Mouse (Mus musculus): ENCODE measurements at regions not wholly inside any gene's neighbourhood (a gene's known extent, or its start where the extent isn't known, plus 50 kb on each side); places are given as distances from the start of the nearest gene placed in this dataset.

DNA sequence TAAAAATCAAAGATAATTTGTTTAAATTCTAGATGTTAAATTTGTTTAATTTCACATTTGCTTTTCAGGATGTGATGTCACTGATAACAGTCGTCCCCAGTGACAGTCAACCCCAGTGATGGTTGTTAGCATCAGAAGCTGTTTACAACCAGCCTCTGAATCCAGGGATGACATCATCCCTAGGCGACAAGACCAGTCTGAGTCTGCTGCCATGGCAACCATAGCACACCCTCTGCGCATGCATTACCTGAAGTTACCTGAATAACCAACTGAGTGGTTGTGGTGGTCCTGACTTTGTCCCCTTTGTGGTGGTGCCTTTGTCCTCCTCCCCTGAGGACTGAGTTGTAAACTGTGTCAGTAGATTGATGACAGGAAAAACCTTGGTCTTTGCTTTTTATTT is 92.0 kb upstream of the Zfp644 start:
- Histone ChIP-seq H3K27ac (no peak overlapping the region), H3K27me3 (replicated peaks) (no peaks in the 10 kb centered on the region), H3K4me2 (no peak overlapping the region), H3K4me1 (0 out of 2 replicates have a peak, but pooled peaks cover 3% of the 10 kb centered on the region), H3K9ac (no peak overlapping the region), H3K4me3 (replicated peaks) (no peak overlapping the region), H3K36me3 (no peaks in the 10 kb centered on the region), H3K9me3 (no peaks in the 10 kb centered on the region)
- no peak for ATAC-seq (ENCODE audit: insufficient read depth, low FRiP score, low read depth)
- WGBS, result 28% methylated on average over 3 of the region's 3 CpGs

DNA sequence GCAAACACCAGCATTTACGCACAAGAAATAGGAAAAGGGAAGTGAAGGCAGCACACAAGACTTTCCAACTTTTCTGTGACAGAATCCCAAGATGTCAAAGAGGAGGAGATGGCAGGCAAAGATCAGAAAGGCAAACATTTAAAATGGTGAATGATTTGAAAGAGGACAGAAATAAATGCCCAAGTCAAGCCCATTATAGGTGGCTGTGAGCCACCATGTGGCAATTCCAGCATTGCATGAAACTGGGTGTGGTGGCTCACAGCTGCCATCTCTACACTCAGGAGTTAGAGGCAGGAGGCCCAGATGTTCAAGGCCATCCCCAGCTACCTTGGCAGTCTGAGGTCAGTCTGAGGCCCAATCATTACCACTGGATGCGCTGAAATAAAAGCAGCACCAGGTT is 88.0 kb upstream of the Zfp644 start:
- no peaks in the 10 kb centered on the region for H3K9me3 ChIP-seq
- WGBS, result 76% methylated on average over 2 of the region's 2 CpGs
- H3K36me3 ChIP-seq, result no peaks in the 10 kb centered on the region
- no peak overlapping the region for H3K9ac ChIP-seq
- H3K27ac ChIP-seq, result no peak overlapping the region
- H3K4me3 ChIP-seq (replicated peaks), result no peak overlapping the region
- H3K27me3 ChIP-seq (replicated peaks), result no peaks in the 10 kb centered on the region
- ATAC-seq (ENCODE audit: insufficient read depth, low FRiP score, low read depth), result no peak
- H3K4me1 ChIP-seq, result peaks cover 7% of the 10 kb centered on the region; the same call in 1 of the 2 replicates
- H3K4me2 ChIP-seq, result no peak overlapping the region

- H3K4me3 ChIP-seq (replicated peaks), result no peak overlapping the region
- H3K9me3 ChIP-seq, result no peaks in the 10 kb centered on the region
- H3K9ac ChIP-seq, result no peak overlapping the region
- no peak for ATAC-seq (ENCODE audit: insufficient read depth, low FRiP score, low read depth)
- H3K36me3 ChIP-seq, result no peaks in the 10 kb centered on the region
- no peak overlapping the region for H3K27ac ChIP-seq
- H3K4me2 ChIP-seq, result peak overlapping the region; percentile 45
- no peaks in the 10 kb centered on the region for H3K27me3 ChIP-seq (replicated peaks)
- 15% methylated on average over 11 of the region's 11 CpGs for WGBS
- peaks cover 7% of the 10 kb centered on the region; the same call in 1 of the 2 replicates for H3K4me1 ChIP-seq
These were observed 87.0 kb upstream of the Zfp644 start for GRCm38 (mm10) chr5:106783864-106784609.

- ATAC-seq (ENCODE audit: insufficient read depth, low FRiP score, low read depth), result no peak
- WGBS, result 89% methylated on average over 10 of the region's 10 CpGs
These were observed 83.7 kb upstream of the Zfp644 start for GRCm38 (mm10) chr5:106780749-106781148.

DNA sequence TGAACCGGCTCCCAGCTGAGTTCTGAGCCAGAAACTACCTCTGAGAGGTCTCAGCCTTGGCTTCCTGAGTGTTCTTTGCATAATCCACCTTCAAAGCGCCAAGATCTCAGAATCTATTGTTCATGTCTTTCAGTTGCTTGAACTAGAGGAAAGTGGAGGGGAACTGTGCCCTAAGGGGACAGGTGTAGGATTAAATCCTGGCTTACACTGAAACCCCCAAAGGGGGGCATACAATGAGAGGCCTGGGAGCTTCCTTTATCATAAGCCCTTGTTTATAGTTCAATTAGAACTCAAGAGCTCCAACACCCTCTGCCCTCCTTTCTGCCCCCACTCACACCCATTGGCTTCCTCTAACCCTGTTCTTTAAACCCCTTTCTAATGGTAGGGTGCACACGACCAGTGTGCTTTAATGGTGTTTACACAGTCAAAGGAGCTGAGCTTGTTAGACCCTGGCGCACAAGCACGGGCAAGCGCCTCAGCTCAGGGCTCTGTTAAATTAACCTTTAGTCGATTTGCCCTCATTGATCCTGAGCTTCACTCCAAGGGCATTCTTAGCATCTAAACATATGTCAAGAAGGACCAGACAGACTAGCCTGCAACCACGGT is 81.2 kb upstream of the Zfp644 start:
- no peaks in the 10 kb centered on the region for H3K36me3 ChIP-seq
- H3K27ac ChIP-seq, result no peak overlapping the region
- no peak overlapping the region for H3K9ac ChIP-seq
- WGBS, result 31% methylated on average over 8 of the region's 8 CpGs
- no peaks in the 10 kb centered on the region for H3K4me1 ChIP-seq
- no peak overlapping the region for H3K4me3 ChIP-seq (replicated peaks)
- ATAC-seq (ENCODE audit: insufficient read depth, low FRiP score, low read depth), result no peak
- H3K27me3 ChIP-seq (replicated peaks), result no peaks in the 10 kb centered on the region
- no peaks in the 10 kb centered on the region for H3K9me3 ChIP-seq
- H3K4me2 ChIP-seq, result no peak overlapping the region

More at GRCm38 (mm10) chr5:106780749-106781148, 83.7 kb upstream of the Zfp644 start:
- Histone ChIP-seq H3K27ac (no peak overlapping the region), H3K4me3 (replicated peaks) (no peak overlapping the region), H3K36me3 (no peaks in the 10 kb centered on the region), H3K4me1 (peaks cover 7% of the 10 kb centered on the region; the same call in 1 of the 2 replicates), H3K27me3 (replicated peaks) (no peaks in the 10 kb centered on the region), H3K9me3 (no peaks in the 10 kb centered on the region), H3K9ac (no peak overlapping the region), H3K4me2 (no peak overlapping the region)

DNA sequence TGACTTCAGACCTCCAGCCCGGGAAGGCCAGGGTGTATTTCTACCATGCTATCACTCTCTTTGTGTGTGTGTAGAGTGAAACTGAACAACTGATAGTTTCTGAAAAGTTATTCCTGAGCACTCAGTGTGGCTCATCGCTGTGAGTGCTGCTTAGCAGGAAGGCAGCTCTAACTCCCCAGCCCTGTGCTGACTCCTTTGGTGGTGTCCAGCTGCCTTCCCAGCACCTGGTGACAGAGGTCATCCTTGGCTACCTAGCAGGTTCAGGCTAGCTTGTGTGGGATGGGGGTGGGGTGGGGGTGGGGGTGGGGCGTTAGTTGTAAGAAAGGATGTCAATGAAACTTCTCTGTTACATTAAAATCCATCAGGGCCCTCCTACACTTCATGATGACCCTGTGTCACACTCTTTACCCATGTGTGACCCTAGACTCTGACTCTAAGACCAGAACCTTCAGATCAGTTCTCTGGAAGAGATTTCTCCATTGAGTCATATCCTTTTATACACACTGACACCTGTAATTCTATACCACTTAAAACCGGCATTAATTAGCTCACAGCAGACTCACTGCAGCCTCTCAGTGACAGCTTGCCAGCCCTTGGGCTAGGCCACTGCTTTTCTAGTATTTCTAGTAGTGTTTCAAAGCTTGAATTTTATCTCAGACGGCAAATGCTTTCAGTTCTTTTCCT is 78.1 kb upstream of the Zfp644 start:
- Histone ChIP-seq H3K4me3 (replicated peaks) (no peak overlapping the region), H3K27me3 (replicated peaks) (no peaks in the 10 kb centered on the region), H3K9ac (no peak overlapping the region), H3K9me3 (no peaks in the 10 kb centered on the region), H3K36me3 (no peaks in the 10 kb centered on the region), H3K4me1 (no peaks in the 10 kb centered on the region), H3K27ac (no peak overlapping the region), H3K4me2 (no peak overlapping the region)
- ATAC-seq (ENCODE audit: insufficient read depth, low FRiP score, low read depth), result no peak
- WGBS, result 56% methylated on average over 5 of the region's 5 CpGs

- H3K4me3 ChIP-seq (replicated peaks), result no peak overlapping the region
These were observed 76.3 kb upstream of the Zfp644 start for GRCm38 (mm10) chr5:106773201-106773934.

GRCm38 (mm10) chr5:106771029-106771428 is 73.9 kb upstream of the Zfp644 start:
- Histone ChIP-seq H3K27me3 (replicated peaks) (no peaks in the 10 kb centered on the region), H3K9ac (no peak overlapping the region), H3K4me1 (no peaks in the 10 kb centered on the region), H3K4me2 (no peak overlapping the region), H3K9me3 (no peaks in the 10 kb centered on the region), H3K36me3 (no peaks in the 10 kb centered on the region), H3K27ac (no peak overlapping the region), H3K4me3 (replicated peaks) (no peak overlapping the region)
- ATAC-seq (ENCODE audit: insufficient read depth, low FRiP score, low read depth), result no peak
- WGBS, result 76% methylated on average over 1 of the region's 1 CpGs

More at GRCm38 (mm10) chr5:106773201-106773934, 76.3 kb upstream of the Zfp644 start:
- no peak overlapping the region for H3K27ac ChIP-seq
- no peaks in the 10 kb centered on the region for H3K27me3 ChIP-seq (replicated peaks)
- no peak overlapping the region for H3K4me2 ChIP-seq
- no peak overlapping the region for H3K9ac ChIP-seq
- H3K4me1 ChIP-seq, result no peaks in the 10 kb centered on the region
- no peaks in the 10 kb centered on the region for H3K36me3 ChIP-seq
- H3K9me3 ChIP-seq, result no peaks in the 10 kb centered on the region
- no peak for ATAC-seq (ENCODE audit: insufficient read depth, low FRiP score, low read depth)
- WGBS, result 59% methylated on average over 3 of the region's 3 CpGs

DNA sequence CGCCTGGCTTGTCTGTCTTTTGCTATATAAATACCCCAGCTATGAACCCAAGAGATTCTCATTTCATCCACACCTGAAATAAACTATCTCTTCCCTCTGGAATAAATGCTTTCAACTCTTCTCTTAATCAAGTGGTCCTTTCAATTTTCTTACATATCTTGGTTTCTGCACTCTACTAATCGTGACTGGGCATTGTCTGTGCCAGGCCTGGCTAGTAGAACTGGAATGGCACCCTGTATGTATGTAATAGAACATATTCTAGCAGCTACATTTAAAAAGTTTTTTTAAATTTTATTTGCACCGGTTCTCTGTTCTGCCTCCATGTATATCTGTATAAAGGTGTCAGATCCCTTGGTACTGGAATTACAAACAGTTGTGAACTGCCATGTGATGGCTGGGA is 68.2 kb upstream of the Zfp644 start:
- Histone ChIP-seq H3K4me3 (replicated peaks) (no peak overlapping the region), H3K9me3 (no peaks in the 10 kb centered on the region), H3K36me3 (no peaks in the 10 kb centered on the region), H3K9ac (no peak overlapping the region), H3K27ac (no peak overlapping the region), H3K4me2 (no peak overlapping the region), H3K27me3 (replicated peaks) (no peaks in the 10 kb centered on the region), H3K4me1 (no peaks in the 10 kb centered on the region)
- WGBS, result 74% methylated on average over 3 of the region's 3 CpGs
- no peak for ATAC-seq (ENCODE audit: insufficient read depth, low FRiP score, low read depth)

DNA sequence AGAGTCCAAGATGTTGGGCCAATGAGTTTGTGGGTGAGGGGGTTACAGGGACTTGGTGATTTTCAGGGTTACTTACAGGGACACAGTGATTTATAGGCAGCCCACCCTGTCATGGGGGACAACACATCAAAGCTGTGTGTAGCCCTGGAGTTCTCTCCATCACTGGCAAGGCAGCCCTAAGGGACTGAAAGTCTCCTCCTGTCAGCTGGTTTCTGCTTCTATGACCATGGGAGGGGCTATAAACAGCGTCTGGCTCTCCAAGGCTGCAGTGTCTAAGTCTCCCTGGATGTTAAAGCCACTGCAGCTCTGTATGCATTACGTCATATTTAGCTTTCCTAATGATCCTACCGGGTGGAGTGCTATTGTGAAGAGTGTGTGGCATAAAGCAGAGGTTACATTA is 66.2 kb upstream of the Zfp644 start:
- Histone ChIP-seq H3K4me1 (no peaks in the 10 kb centered on the region), H3K27me3 (replicated peaks) (0 out of 2 replicates have a peak, but pooled peaks cover under 1% of the 10 kb centered on the region), H3K4me2 (no peak overlapping the region), H3K9me3 (no peaks in the 10 kb centered on the region), H3K9ac (no peak overlapping the region), H3K4me3 (replicated peaks) (no peak overlapping the region), H3K27ac (no peak overlapping the region), H3K36me3 (no peaks in the 10 kb centered on the region)
- 33% methylated on average over 3 of the region's 3 CpGs for WGBS
- ATAC-seq (ENCODE audit: insufficient read depth, low FRiP score, low read depth), result no peak

DNA sequence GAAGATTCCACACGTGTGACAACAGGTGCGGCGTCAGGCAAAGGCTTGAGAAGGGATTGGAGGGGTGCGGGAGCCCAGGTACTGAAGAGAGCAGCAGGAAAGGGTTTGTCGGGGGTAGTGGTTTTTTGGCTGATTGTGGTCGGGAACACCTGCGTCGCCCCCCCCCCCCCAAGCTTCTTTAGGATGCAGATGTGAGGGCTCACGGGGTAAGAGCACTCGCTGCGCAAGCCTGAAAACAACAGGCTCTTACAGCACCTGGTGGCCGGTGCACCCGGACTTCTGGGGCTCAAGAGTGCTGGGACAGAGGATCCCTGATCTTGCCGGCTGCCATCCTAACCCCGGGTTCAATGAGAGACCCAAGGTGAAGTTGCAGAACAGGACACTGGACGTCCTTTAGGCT is 60.9 kb upstream of the Zfp644 start:
- WGBS, result 14% methylated on average over 16 of the region's 16 CpGs

More for the DNA sequence above, 60.9 kb upstream of the Zfp644 start:
- Histone ChIP-seq H3K4me2 (no peak overlapping the region), H3K36me3 (no peaks in the 10 kb centered on the region), H3K4me3 (replicated peaks) (no peak overlapping the region), H3K9me3 (no peaks in the 10 kb centered on the region), H3K4me1 (peaks cover 8% of the 10 kb centered on the region; the same call in 1 of the 2 replicates), H3K27ac (no peak overlapping the region), H3K9ac (no peak overlapping the region), H3K27me3 (replicated peaks) (peaks cover 17% of the 10 kb centered on the region; the same call in 1 of the 2 replicates)
- ATAC-seq (ENCODE audit: insufficient read depth, low FRiP score, low read depth), result no peak
